Mouse (Mus musculus) left cerebral cortex, adult 11 months (tissue): ENCODE measurements around the gene Gm10382.

ENCODE experiments used
- DNase-seq: peaks from one replicate; pipeline ENCODE4 v3.0.0; 2022; ENCODE audit warnings: low spot score

Gm10382 gene

GRCm38 (mm10) chr5:125389131-125389578, at the start of gene Gm10382:
Gene Gm10382 (plus strand): TSS chr5:125389322.
- DNase-seq = no peak

DNA sequence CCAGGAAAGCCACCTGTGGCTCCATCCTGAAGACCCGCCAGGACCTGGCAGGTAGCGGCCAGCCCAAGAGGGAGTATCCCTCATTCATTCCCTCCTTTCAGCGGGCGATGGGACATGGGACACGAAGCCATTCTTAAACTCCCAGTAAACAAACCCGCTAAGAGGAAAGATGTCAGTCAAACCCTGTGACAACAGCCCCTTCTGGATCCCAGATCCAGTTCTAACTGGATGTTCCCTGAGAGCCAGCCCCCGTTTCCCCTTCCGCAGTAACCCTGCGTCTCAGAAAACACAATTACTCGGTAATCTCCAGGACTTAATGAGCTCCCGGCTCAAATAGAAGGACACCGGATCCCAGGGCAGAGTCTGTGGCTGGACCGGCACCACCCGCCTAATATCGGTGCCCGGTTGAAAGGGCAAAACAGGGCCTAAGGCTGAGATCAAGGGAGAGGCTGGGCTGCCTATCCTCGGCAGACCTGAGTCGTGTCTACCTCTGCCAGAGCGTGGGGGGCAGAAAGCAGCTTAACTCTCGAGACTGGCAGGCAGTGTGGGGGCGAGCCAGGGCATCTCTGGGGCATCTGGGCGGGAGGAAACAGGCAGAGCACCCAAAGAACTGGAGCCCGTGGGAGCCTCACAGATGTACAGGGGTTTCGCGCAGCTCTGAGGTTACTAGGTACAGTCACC, 49.1 kb upstream of the Gm10382 start:
- peak; percentile 29 for DNase-seq

- DNase-seq = peak; percentile 79
These were observed 48.4 kb upstream of the Gm10382 start, which contains the start of gene Scarb1 for GRCm38 (mm10) chr5:125340547-125341262. Gene Scarb1 (minus strand): TSS chr5:125341094.

DNA sequence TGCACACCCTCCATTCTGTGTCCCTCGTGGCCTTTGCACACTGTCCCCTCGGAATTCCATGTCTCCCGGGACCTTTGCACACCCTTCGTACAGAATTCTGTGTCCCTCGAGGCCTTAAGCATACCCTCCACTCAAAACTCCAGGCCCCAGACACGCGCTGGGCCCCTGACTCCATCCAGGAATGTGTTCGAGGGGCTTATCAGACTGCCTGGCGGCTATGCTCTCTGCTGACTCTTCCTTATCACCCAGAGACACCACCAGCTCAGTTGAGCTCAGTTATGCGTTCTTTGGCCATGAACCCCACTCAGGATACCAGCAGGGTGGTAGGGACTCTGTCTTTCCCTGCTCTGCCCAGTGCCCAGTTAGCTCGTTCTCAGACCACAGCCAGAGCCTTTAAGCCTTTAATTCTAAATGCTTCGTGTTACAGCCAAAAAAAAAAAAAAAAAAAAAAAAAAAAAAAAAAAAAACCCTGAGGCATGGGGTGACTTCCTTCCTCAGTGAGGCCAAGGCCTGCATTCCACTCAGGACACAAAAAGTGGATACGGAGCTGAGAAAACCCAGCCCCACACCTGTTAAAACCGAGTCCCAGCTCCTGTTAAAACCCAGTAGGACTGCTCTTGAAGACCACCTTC, 47.5 kb upstream of the Gm10382 start:
- DNase-seq = no peak

DNA sequence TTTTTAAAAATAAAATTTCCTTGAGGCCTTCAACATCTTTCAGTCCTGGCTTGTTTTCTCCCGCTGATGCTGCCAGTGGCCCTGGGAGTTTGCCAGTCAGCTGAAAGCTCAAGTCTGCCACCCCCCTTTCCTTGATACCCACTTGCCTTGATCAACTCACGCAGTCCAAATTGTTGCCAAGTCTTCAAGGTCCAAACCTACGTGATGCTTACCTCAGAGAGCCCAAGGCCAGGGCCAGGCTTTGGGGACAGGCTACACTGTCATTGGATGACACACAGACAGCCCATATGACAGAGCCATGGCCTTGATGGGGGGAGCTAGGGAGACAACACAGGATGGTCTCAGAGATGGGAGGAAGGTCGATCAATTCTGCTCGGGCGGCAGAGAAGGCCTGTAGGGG, 44.8 kb upstream of the Gm10382 start:
- no peak for DNase-seq

- no peak for DNase-seq
These were observed 41.1 kb upstream of the Gm10382 start for GRCm38 (mm10) chr5:125348067-125348466.

DNA sequence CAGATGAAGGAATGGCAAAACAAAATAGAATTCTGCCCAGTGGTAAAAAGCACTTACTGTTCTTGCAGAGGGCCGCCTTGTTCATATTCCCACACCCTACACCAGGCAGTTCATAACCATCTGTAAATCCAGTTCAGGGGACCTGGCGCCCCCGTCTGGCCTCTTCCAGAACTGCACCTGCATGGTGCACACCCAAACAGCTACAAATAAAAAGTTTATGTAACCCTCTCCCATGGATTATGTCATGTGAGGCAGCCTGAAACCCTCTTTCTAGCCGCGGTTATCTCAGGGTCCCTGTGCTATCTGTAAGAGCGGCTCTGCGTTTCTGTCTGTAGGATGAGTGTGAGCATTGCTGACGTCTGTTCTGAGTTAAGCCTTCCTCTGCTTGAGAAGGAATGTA, 40.6 kb upstream of the Gm10382 start:
- DNase-seq = no peak

DNA sequence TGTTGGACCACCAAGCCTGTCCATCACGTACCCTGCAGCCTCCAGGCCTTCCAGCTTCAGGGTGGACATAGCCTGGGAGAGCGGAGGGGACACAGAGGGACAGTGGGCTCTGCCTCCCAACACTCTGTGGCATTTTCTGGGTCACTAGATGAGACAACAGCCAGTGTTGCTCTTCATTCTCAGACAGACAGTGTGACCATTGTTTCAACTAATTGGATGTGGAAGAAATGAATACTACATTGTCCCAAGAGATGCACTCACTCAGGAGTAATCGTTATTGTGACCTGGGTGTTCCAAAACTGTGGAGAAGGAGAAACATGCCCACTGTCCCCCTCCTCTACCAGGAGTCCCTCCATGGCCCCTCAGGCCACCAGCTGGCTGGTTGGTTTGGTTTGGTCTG, 39.7 kb upstream of the Gm10382 start:
- no peak for DNase-seq

- no peak for DNase-seq
These were observed 38.1 kb upstream of the Gm10382 start for GRCm38 (mm10) chr5:125351057-125351456.

DNA sequence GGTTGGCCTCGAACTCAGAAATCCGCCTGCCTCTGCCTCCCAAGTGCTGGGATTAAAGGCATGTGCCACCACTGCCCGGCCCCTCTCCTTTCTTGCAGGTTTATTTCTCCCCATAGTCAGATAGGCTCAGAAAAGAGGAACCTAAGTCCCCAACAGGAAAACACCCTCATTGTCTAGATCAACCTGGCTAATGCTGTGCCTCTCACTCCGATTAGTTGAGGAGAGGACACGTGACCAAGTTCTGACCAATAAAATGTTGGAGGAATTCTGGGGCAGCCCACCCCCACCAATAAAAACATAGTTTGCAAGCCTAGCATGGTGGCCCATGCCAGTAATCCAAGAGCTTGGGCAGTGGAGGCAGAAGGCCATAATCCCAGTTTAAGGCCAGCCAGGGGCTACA, 37.2 kb upstream of the Gm10382 start:
- DNase-seq = no peak

DNA sequence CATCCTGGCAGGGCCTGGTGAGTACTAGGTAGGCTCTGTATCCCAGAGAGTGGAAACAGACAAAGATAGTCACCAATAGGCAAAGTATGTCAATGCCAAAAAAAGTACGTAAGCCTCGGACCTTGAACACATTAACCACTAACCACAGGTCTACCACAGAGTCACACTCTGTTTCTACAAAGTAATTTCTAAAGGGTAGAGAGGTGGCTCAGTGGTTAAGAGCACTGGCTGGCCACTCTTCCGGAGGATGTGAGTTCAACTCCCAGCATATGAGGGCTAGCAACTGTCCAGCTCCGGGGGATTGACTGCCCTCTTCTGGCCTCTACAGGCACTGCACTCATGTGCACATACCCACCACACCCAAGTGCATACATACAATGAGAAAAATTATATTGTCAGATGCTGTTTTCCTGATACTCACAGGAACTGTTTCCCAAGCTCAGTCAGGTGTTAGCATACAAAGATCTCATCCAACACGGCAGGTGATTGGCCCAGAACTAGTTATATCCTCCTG, 36.3 kb upstream of the Gm10382 start:
- no peak for DNase-seq

GRCm38 (mm10) chr5:125354885-125355492, 34.1 kb upstream of the Gm10382 start:
- DNase-seq = no peak

DNA sequence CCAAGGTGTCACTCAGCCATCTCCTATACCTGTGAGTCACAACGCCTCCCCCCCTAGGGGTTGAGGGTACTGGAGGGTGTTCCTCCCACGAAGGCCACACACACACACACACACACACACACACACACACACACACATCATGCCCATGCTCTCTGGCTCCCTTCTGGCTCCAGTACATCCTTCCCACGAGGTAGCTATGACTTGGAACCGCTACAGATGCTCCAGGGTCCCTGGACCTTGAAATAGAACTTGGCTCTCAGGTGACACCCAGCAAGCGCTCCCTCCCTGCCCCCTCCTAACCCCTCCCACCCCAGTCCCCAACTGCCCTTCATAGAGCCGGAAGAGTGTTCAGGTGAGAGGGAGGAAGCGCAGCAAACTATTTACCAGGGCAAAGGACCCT, 33.5 kb upstream of the Gm10382 start:
- no peak for DNase-seq

DNA sequence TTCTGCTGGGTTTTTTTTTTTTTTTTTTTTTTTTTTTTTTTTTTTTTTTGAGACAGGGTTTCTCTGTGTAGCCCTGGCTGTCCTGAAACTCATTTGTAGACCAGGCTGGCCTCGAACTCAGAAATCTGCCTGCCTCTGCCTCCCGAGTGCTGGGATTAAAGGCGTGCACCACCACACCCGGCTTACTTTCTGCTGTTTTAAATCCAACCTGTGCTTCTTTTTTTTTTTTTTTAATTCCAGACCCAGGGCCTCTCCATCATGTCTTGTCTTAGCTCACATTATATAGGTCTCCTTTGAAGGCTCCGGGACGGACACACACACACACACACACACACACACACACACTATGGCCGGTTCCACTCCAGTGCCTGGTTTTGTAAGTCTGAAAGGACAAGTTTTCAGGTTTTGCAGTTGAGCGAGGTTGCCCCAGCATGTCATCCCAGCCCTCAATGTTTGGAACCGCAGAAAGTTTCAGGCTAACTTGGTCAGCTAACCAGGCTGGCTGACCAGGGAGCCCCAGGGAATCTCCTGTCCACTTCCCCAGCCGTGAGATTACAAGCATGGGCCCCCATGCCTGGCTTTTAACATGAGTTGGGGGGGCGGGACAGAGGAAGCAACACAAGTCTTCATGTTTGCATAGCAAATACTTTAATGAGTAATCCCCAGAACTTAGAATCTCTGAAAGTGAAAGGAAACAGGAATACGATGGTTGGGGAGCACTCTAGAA, 31.4 kb upstream of the Gm10382 start:
- DNase-seq = no peak

DNA sequence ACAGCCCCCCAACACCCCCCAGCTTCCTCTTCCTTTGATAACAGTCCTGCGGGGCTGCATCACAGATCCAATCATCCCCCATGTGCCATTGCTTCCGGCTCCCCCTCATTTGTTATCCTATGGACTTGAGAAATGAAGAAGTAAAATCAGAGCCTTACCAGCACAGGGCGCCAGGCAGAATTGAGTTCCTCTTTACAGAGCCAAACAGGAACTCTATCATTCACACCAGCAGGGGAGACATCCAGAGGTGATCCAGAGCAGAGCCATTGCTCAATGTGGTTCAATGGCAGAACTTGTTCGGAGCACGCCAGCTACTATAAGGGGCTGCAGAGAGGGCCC, 30.9 kb upstream of the Gm10382 start:
- no peak for DNase-seq

- no peak for DNase-seq
These were observed 28.6 kb upstream of the Gm10382 start for GRCm38 (mm10) chr5:125360566-125360965.

- no peak for DNase-seq
These were observed 28.1 kb upstream of the Gm10382 start for GRCm38 (mm10) chr5:125360981-125361510.

DNA sequence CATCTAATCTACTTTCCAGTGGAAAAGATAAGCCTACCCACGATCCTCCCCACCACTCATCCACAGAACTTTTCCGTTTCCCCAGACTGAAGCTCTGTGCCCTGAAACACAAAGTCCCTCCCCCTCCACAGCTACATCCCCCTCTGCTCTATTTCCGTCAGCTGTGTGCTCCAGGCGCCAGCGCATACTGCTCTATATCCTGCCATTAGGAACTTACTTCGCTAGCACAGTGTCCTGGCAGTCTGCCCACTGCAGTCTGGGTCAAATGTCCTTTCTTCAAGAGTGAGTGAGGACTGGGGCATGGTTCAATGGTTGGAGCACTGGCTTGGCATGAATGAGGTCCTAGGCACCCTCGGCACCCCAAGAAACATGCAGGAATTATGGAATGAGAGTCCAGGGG, 25.2 kb upstream of the Gm10382 start:
- DNase-seq = no peak

- DNase-seq = no peak
These were observed 24.2 kb upstream of the Gm10382 start for GRCm38 (mm10) chr5:125364851-125365429.

- no peak for DNase-seq
These were observed 21.0 kb upstream of the Gm10382 start for GRCm38 (mm10) chr5:125368156-125368555.

GRCm38 (mm10) chr5:125368568-125368967, 20.6 kb upstream of the Gm10382 start:
- DNase-seq = peak; percentile 74
